Mouse (Mus musculus): Measurements from ENCODE around the gene Agbl4. TPM values are rescaled to one million over a fixed set of nuclear protein-coding genes. Genes with fewer than 3 reads are reported as not detected.

Agbl4 gene
- polyA plus RNA-seq, 1 experiment from 2014 or later: 0.21 TPM

- no peak for ATAC-seq (ENCODE audit: insufficient read depth, low FRiP score)
- no peak overlapping the region for H3K9ac ChIP-seq (ENCODE audit: low read length)
Measured at GRCm38 (mm10) chr4:110810947-110811346, 413.5 kb downstream of the Agbl4 start.

GRCm38 (mm10) chr4:110832776-110833175 is 435.3 kb downstream of the Agbl4 start:
- no peak overlapping the region for H3K4me2 ChIP-seq (ENCODE audit: low read depth, low read length)
- H3K27me3 ChIP-seq (ENCODE audit: control insufficient read depth, insufficient read depth, low read length): no peaks in the 10 kb centered on the region
- no peak overlapping the region for H3K4me3 ChIP-seq (replicated peaks; ENCODE audit: low read length)
- no peaks in the 10 kb centered on the region for H3K9me3 ChIP-seq (replicated peaks; ENCODE audit: control insufficient read depth, low read length)
- no peaks in the 10 kb centered on the region for H3K4me1 ChIP-seq (ENCODE audit: control insufficient read depth, insufficient read depth, low read length)
- 56% methylated on average over 1 of the region's 1 CpGs for WGBS
- no peak overlapping the region for H3K9ac ChIP-seq (ENCODE audit: low read length)
- H3K36me3 ChIP-seq (ENCODE audit: control insufficient read depth, insufficient read depth, low read length): no peaks in the 10 kb centered on the region
- no peak for ATAC-seq (ENCODE audit: insufficient read depth, low FRiP score)
- no peak overlapping the region for H3K27ac ChIP-seq (ENCODE audit: low read length)

More at GRCm38 (mm10) chr4:110810947-110811346, 413.5 kb downstream of the Agbl4 start:
- H3K4me2 ChIP-seq (ENCODE audit: low read depth, low read length): no peak overlapping the region
- no peaks in the 10 kb centered on the region for H3K36me3 ChIP-seq (ENCODE audit: control insufficient read depth, insufficient read depth, low read length)
- no peaks in the 10 kb centered on the region for H3K4me1 ChIP-seq (ENCODE audit: control insufficient read depth, insufficient read depth, low read length)
- H3K27ac ChIP-seq (ENCODE audit: low read length): no peak overlapping the region
- no peaks in the 10 kb centered on the region for H3K9me3 ChIP-seq (replicated peaks; ENCODE audit: control insufficient read depth, low read length)
- WGBS: 52% methylated on average over 1 of the region's 1 CpGs
- no peak overlapping the region for H3K4me3 ChIP-seq (replicated peaks; ENCODE audit: low read length)
- no peaks in the 10 kb centered on the region for H3K27me3 ChIP-seq (ENCODE audit: control insufficient read depth, insufficient read depth, low read length)

DNA sequence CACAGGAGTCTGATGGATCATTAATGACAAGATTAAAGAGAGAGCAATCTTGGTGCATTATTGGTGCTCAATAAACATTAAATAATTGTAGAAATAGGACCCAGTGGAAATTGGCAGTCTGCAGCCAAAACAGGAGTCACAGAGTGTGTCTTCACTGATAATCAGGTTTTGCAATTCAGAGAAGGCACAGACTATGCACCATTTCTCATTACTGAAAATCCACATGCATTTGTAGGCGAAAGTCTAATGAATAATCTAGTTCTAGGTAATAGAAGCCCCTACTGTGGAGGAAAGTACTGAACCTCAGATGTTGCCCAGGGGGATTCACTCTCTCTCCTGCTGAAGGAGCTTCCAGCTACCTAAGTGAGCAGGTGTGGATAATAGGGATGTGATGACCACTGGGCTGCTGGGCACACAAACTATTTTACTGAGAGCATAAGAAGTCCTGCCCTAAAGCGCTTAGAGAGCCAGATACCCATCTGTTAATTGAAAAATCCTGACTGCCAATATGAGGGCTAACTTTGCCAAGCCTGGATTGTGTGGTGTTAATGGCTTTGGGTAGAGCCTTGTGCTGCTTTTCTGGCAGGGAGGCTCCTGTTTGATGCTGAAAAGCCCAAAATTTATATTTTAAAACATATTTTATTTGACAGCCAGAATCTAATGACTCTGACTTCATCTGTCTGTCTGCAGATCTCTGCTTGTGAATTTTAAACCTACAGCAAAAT is 482.4 kb downstream of the Agbl4 start:
- Histone ChIP-seq H3K9me3 (replicated peaks; ENCODE audit: control insufficient read depth, low read length) (no peaks in the 10 kb centered on the region), H3K27ac (ENCODE audit: low read length) (no peak overlapping the region), H3K9ac (ENCODE audit: low read length) (no peak overlapping the region), H3K36me3 (ENCODE audit: control insufficient read depth, insufficient read depth, low read length) (no peaks in the 10 kb centered on the region), H3K4me3 (replicated peaks; ENCODE audit: low read length) (no peak overlapping the region), H3K4me1 (ENCODE audit: control insufficient read depth, insufficient read depth, low read length) (no peaks in the 10 kb centered on the region), H3K4me2 (ENCODE audit: low read depth, low read length) (no peak overlapping the region), H3K27me3 (ENCODE audit: control insufficient read depth, insufficient read depth, low read length) (no peaks in the 10 kb centered on the region)
- WGBS: 79% methylated on average over 2 of the region's 2 CpGs
- ATAC-seq (ENCODE audit: insufficient read depth, low FRiP score): no peak

DNA sequence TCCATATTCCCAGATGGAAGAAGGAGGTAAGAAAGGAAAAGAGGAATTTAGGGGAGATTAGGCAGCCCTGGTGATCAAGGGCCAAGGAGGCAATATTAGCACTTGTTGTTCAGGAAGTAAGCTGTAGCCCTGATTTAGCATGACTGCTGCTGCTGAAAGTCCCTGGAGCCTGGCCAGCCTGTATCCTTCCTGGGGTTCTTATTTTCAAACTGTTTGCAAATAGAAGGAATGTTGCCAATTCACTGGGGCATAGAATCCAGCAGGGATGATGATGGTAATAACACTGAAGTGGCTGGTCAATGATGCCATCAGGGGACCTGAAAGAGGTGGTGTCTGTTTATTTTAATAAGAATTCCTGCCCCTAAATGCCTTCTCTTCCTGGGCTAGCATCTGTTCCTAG is 518.6 kb downstream of the Agbl4 start:
- Histone ChIP-seq H3K4me2 (ENCODE audit: low read depth, low read length) (no peak overlapping the region), H3K27me3 (ENCODE audit: control insufficient read depth, insufficient read depth, low read length) (no peaks in the 10 kb centered on the region), H3K4me1 (ENCODE audit: control insufficient read depth, insufficient read depth, low read length) (no peaks in the 10 kb centered on the region), H3K9ac (ENCODE audit: low read length) (no peak overlapping the region), H3K36me3 (ENCODE audit: control insufficient read depth, insufficient read depth, low read length) (no peaks in the 10 kb centered on the region), H3K27ac (ENCODE audit: low read length) (no peak overlapping the region), H3K4me3 (replicated peaks; ENCODE audit: low read length) (no peak overlapping the region), H3K9me3 (replicated peaks; ENCODE audit: control insufficient read depth, low read length) (no peaks in the 10 kb centered on the region)
- no peak for ATAC-seq (ENCODE audit: insufficient read depth, low FRiP score)

DNA sequence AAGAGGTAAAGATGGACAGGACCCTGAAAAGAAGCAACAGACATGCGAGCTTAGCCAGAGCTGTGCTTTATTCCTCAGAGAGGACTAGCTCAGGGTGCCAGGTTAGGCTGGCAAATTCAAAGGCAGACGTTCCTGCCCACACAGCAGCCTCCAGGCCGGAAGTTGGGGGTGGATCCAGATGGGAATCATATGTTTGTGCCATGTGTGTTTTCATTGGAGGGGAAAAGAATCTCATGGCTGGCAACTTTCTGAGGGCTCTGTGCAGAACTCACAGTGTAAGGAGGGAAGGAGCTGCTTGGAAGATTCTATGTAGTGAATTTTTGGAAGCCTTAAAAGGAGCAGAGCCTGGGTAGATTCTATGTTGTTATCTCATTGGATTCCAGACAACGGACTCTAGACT is 519.1 kb downstream of the Agbl4 start:
- H3K27ac ChIP-seq (ENCODE audit: low read length): no peak overlapping the region
- H3K4me3 ChIP-seq (replicated peaks; ENCODE audit: low read length): no peak overlapping the region
- H3K36me3 ChIP-seq (ENCODE audit: control insufficient read depth, insufficient read depth, low read length): no peaks in the 10 kb centered on the region
- WGBS: 60% methylated on average over 4 of the region's 4 CpGs
- H3K27me3 ChIP-seq (ENCODE audit: control insufficient read depth, insufficient read depth, low read length): no peaks in the 10 kb centered on the region
- no peaks in the 10 kb centered on the region for H3K9me3 ChIP-seq (replicated peaks; ENCODE audit: control insufficient read depth, low read length)
- no peak for ATAC-seq (ENCODE audit: insufficient read depth, low FRiP score)
- H3K9ac ChIP-seq (ENCODE audit: low read length): no peak overlapping the region
- H3K4me2 ChIP-seq (ENCODE audit: low read depth, low read length): no peak overlapping the region
- no peaks in the 10 kb centered on the region for H3K4me1 ChIP-seq (ENCODE audit: control insufficient read depth, insufficient read depth, low read length)

GRCm38 (mm10) chr4:110921013-110921412 is 523.6 kb downstream of the Agbl4 start:
- Histone ChIP-seq H3K36me3 (ENCODE audit: control insufficient read depth, insufficient read depth, low read length) (no peaks in the 10 kb centered on the region), H3K4me2 (ENCODE audit: low read depth, low read length) (no peak overlapping the region), H3K4me3 (replicated peaks; ENCODE audit: low read length) (no peak overlapping the region), H3K27ac (ENCODE audit: low read length) (no peak overlapping the region), H3K9me3 (replicated peaks; ENCODE audit: control insufficient read depth, low read length) (no peaks in the 10 kb centered on the region), H3K9ac (ENCODE audit: low read length) (no peak overlapping the region), H3K4me1 (ENCODE audit: control insufficient read depth, insufficient read depth, low read length) (no peaks in the 10 kb centered on the region), H3K27me3 (ENCODE audit: control insufficient read depth, insufficient read depth, low read length) (no peaks in the 10 kb centered on the region)
- 82% methylated on average over 3 of the region's 3 CpGs for WGBS
- ATAC-seq (ENCODE audit: insufficient read depth, low FRiP score): no peak

DNA sequence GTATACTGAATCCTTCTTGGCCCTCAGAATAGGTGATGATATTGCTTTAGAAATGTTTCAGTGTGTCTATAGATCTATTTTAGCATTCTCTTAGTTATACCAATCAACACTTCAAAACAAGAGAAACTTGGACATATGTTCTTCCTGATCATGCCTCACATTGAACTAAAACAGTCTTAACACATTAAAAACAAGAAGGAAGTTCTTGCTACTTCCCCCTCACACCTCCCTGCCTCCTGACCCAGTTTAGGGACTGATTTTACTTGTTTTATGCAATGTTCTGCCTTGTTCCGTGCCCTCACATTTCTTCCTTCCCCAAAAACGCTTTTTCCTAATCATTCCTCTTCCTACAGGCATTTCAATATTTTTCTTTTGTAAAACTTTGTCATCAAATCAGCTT is 604.2 kb downstream of the Agbl4 start:
- Histone ChIP-seq H3K36me3 (ENCODE audit: control insufficient read depth, insufficient read depth, low read length) (no peaks in the 10 kb centered on the region), H3K4me1 (ENCODE audit: control insufficient read depth, insufficient read depth, low read length) (no peaks in the 10 kb centered on the region), H3K9ac (ENCODE audit: low read length) (no peak overlapping the region), H3K4me3 (replicated peaks; ENCODE audit: low read length) (no peak overlapping the region), H3K9me3 (replicated peaks; ENCODE audit: control insufficient read depth, low read length) (no peaks in the 10 kb centered on the region), H3K4me2 (ENCODE audit: low read depth, low read length) (no peak overlapping the region), H3K27me3 (ENCODE audit: control insufficient read depth, insufficient read depth, low read length) (no peaks in the 10 kb centered on the region), H3K27ac (ENCODE audit: low read length) (no peak overlapping the region)
- ATAC-seq (ENCODE audit: insufficient read depth, low FRiP score): no peak
- WGBS: 75% methylated on average over 2 of the region's 2 CpGs

GRCm38 (mm10) chr4:111004719-111005479 is 607.4 kb downstream of the Agbl4 start:
- no peaks in the 10 kb centered on the region for H3K4me1 ChIP-seq (ENCODE audit: control insufficient read depth, insufficient read depth, low read length)
- no peaks in the 10 kb centered on the region for H3K9me3 ChIP-seq (replicated peaks; ENCODE audit: control insufficient read depth, low read length)
- no peaks in the 10 kb centered on the region for H3K36me3 ChIP-seq (ENCODE audit: control insufficient read depth, insufficient read depth, low read length)
- no peak overlapping the region for H3K9ac ChIP-seq (ENCODE audit: low read length)
- H3K4me2 ChIP-seq (ENCODE audit: low read depth, low read length): no peak overlapping the region
- H3K4me3 ChIP-seq (replicated peaks; ENCODE audit: low read length): no peak overlapping the region
- no peak overlapping the region for H3K27ac ChIP-seq (ENCODE audit: low read length)
- ATAC-seq (ENCODE audit: insufficient read depth, low FRiP score): no peak
- H3K27me3 ChIP-seq (ENCODE audit: control insufficient read depth, insufficient read depth, low read length): no peaks in the 10 kb centered on the region
- 80% methylated on average over 1 of the region's 1 CpGs for WGBS

GRCm38 (mm10) chr4:111019376-111019775 is 621.9 kb downstream of the Agbl4 start:
- no peaks in the 10 kb centered on the region for H3K4me1 ChIP-seq (ENCODE audit: control insufficient read depth, insufficient read depth, low read length)
- no peak overlapping the region for H3K4me2 ChIP-seq (ENCODE audit: low read depth, low read length)
- no peak overlapping the region for H3K4me3 ChIP-seq (replicated peaks; ENCODE audit: low read length)
- no peaks in the 10 kb centered on the region for H3K36me3 ChIP-seq (ENCODE audit: control insufficient read depth, insufficient read depth, low read length)
- H3K9me3 ChIP-seq (replicated peaks; ENCODE audit: control insufficient read depth, low read length): no peaks in the 10 kb centered on the region
- H3K27me3 ChIP-seq (ENCODE audit: control insufficient read depth, insufficient read depth, low read length): no peaks in the 10 kb centered on the region
- H3K27ac ChIP-seq (ENCODE audit: low read length): no peak overlapping the region
- no peak for ATAC-seq (ENCODE audit: insufficient read depth, low FRiP score)
- WGBS: 90% methylated on average over 4 of the region's 4 CpGs
- H3K9ac ChIP-seq (ENCODE audit: low read length): no peak overlapping the region

Data from stomach, embryonic 16.5 days (tissue).